Comparison of ENCODE assay signal across 8 mouse cellular contexts in the genomic region with DNA sequence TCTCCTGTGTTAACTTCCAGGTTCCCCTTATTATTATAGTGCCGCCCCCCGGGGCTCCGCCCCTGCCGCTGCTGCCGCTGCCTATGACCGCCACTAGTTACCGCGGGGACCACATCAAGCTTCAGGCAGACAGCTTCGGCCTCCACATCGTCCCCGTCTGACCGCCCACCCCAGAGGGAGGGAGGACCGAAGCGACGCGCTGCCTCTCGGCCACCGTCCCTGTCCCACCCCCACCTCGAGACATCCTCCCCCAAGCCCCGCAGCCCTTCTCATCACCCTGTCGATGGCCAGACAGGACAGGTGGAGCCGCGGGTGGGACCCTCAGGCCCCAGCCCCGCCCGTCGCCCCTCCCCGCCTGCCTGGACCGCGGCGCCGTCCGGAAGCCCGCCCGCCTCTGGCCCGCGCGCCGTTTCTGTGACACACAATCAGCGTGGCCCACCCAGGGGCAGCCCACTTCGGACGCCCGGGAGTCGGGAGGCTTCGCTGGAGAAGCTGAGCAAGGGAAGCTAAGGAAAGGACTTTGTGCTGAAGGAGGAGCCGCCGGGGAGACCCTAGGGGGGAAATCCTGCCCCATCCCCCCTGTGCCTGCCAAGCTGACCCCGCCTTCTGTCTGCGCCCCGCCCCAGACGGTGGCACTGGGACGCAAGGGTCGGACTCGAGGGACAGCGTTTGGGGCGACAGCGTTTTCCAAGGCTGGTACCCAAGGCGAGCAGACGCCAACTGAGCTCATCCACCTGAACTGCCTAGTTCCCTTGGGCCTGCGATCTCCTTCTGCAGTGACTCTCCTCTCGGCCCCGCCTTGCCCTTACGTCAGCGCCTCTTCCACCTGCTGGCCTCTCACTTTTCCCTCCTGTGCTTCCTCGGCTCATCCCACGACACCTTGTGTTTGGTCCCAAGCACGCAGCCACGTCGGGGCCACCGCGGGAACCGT.
DNase-seq lines count a peak whose midpoint lies in the region; ATAC-seq and TF ChIP-seq lines count a peak whose summit lies in the region.

No protein-coding gene starts in this region.

- peak overlapping the region; percentile 54; the same call in 1 of the 2 replicates for H3K9ac ChIP-seq in heart, embryonic 16.5 days (ENCODE audit: low read length)
- no peak overlapping the region for H3K9ac ChIP-seq in liver, embryonic 16.5 days (ENCODE audit: low read depth, low read length)
- H3K9ac ChIP-seq in stomach, postnatal 0 days (ENCODE audit: low read length) = peak overlapping the region; percentile 23; the same call in 1 of the 2 replicates

- H3K27ac ChIP-seq in heart, embryonic 16.5 days (ENCODE audit: low read length) = no peak overlapping the region
- H3K27ac ChIP-seq in liver, embryonic 16.5 days (ENCODE audit: low read length) = no peak overlapping the region
- no peak overlapping the region for H3K27ac ChIP-seq in stomach, postnatal 0 days (replicated peaks)

- WGBS in heart, embryonic 16.5 days = under 1% methylated on average over 71 of the region's 71 CpGs
- under 1% methylated on average over 71 of the region's 71 CpGs for WGBS in liver, embryonic 16.5 days (ENCODE audit: insufficient replicate concordance)
- WGBS in stomach, postnatal 0 days = under 1% methylated on average over 54 of the region's 71 CpGs

- H3K27me3 ChIP-seq in heart, embryonic 16.5 days (ENCODE audit: control insufficient read depth, insufficient read depth, low read length) = peaks cover 85% of the 10 kb centered on the region
- H3K27me3 ChIP-seq in liver, embryonic 16.5 days (ENCODE audit: control insufficient read depth, insufficient read depth, low read depth, low read length) = peaks cover 62% of the 10 kb centered on the region
- H3K27me3 ChIP-seq in stomach, postnatal 0 days (ENCODE audit: control insufficient read depth, insufficient read depth, low read length) = peaks cover 19% of the 10 kb centered on the region

- peak overlapping the region; percentile 86 for H3K4me2 ChIP-seq in heart, embryonic 16.5 days (ENCODE audit: low read depth, low read length)
- peak overlapping the region; percentile 42 for H3K4me2 ChIP-seq in liver, embryonic 16.5 days (ENCODE audit: low read depth, low read length)
- H3K4me2 ChIP-seq in stomach, postnatal 0 days (replicated peaks; ENCODE audit: low read depth) = peak overlapping the region; percentile 67

- DNase-seq in kidney, postnatal 4 days = peak; percentile 41 to 57
- DNase-seq in kidney, adult 9 months = no peak
- peak; percentile 56 for DNase-seq in stomach, postnatal 0 days (ENCODE audit: low spot score)
- no peak for DNase-seq in layer of hippocampus, postnatal 36 days
- no peak for DNase-seq in adrenal gland, postnatal 4 days (ENCODE audit: low spot score in 2 of 2)

- H3K4me3 ChIP-seq in heart, embryonic 16.5 days (ENCODE audit: low read length) = peak overlapping the region; percentile 61
- peak overlapping the region; percentile 34 for H3K4me3 ChIP-seq in liver, embryonic 16.5 days (ENCODE audit: low read depth, low read length)
- H3K4me3 ChIP-seq in stomach, postnatal 0 days (ENCODE audit: low read depth, low read length) = peak overlapping the region; percentile 43

- no peaks in the 10 kb centered on the region for H3K9me3 ChIP-seq in heart, embryonic 16.5 days (replicated peaks; ENCODE audit: control insufficient read depth, low read length)
- no peaks in the 10 kb centered on the region for H3K9me3 ChIP-seq in liver, embryonic 16.5 days (replicated peaks; ENCODE audit: control insufficient read depth, low read length)
- no peaks in the 10 kb centered on the region for H3K9me3 ChIP-seq in stomach, postnatal 0 days (ENCODE audit: control insufficient read depth, low read length)

- H3K4me1 ChIP-seq in heart, embryonic 16.5 days (ENCODE audit: control insufficient read depth, insufficient read depth, low read length) = peaks cover 15% of the 10 kb centered on the region
- no peaks in the 10 kb centered on the region; the same call in 1 of the 2 replicates for H3K4me1 ChIP-seq in liver, embryonic 16.5 days (ENCODE audit: control insufficient read depth, low read depth, low read length)
- H3K4me1 ChIP-seq in stomach, postnatal 0 days (replicated peaks; ENCODE audit: control insufficient read depth, insufficient read depth) = peaks cover 6% of the 10 kb centered on the region; the same call in 1 of the 2 replicates

- H3K36me3 ChIP-seq in heart, embryonic 16.5 days (ENCODE audit: control insufficient read depth, insufficient read depth) = no peaks in the 10 kb centered on the region
- no peaks in the 10 kb centered on the region for H3K36me3 ChIP-seq in liver, embryonic 16.5 days (ENCODE audit: control insufficient read depth, insufficient read depth)
- no peaks in the 10 kb centered on the region for H3K36me3 ChIP-seq in stomach, postnatal 0 days (ENCODE audit: control insufficient read depth, insufficient read depth, low read length)

- 0 out of 2 replicates have a peak, but pooled peaks have one; percentile 1 for TF ChIP-seq CTCF in stomach, postnatal 0 days (IDR thresholded peaks at IDR 0.05; ENCODE audit: low read depth)

- peak; percentile 69 for ATAC-seq in common myeloid progenitor, adult 5-6 weeks (replicated peaks; ENCODE audit: low read depth, poor library complexity, severe bottlenecking)
- no peak for ATAC-seq in heart, embryonic 16.5 days (replicated peaks; ENCODE audit: extremely low read depth, insufficient read depth, low FRiP score)
- ATAC-seq in liver, embryonic 16.5 days (ENCODE audit: low read depth) = no peak
- ATAC-seq in stomach, postnatal 0 days (ENCODE audit: low FRiP score, low TSS enrichment) = no peak; the same call in 1 of the 2 replicates

- TF ChIP-seq EP300 in stomach, postnatal 0 days (optimal IDR thresholded peaks at IDR 0.05) = no peak

Comparison
In these comparisons a context has a peak if more than half of its experiments do, and no peak if none do; other contexts are left out.
1. DNase-seq: peak in kidney, postnatal 4 days (2 of 2) and stomach, postnatal 0 days (single experiment); none in kidney, adult 9 months (single experiment), layer of hippocampus, postnatal 36 days (0 of 2) and adrenal gland, postnatal 4 days (0 of 2).
2. Peak in every context shown above with its lines, with median percentiles within 50 percentile points of each other: H3K4me2 ChIP-seq and H3K4me3 ChIP-seq.